Mouse (Mus musculus) central nervous system, embryonic 11.5 days (tissue): ENCODE measurements around the gene Sgpp1. TPM values are rescaled to one million over a fixed set of nuclear protein-coding genes. Genes with fewer than 3 reads are reported as not detected.

Experiments
- polyA plus RNA-seq: library from polyadenylated mRNA; depleted of rRNA; stranded (reverse); fragments of >200 nt; gene quantifications from 2 replicates; pipeline ENCODE4 v1.2.3, GENCODE M21; 2012; rRNA removed

Sgpp1 gene
- 5.1 and 7.8 TPM in 2 replicates for polyA plus RNA-seq

DNA sequence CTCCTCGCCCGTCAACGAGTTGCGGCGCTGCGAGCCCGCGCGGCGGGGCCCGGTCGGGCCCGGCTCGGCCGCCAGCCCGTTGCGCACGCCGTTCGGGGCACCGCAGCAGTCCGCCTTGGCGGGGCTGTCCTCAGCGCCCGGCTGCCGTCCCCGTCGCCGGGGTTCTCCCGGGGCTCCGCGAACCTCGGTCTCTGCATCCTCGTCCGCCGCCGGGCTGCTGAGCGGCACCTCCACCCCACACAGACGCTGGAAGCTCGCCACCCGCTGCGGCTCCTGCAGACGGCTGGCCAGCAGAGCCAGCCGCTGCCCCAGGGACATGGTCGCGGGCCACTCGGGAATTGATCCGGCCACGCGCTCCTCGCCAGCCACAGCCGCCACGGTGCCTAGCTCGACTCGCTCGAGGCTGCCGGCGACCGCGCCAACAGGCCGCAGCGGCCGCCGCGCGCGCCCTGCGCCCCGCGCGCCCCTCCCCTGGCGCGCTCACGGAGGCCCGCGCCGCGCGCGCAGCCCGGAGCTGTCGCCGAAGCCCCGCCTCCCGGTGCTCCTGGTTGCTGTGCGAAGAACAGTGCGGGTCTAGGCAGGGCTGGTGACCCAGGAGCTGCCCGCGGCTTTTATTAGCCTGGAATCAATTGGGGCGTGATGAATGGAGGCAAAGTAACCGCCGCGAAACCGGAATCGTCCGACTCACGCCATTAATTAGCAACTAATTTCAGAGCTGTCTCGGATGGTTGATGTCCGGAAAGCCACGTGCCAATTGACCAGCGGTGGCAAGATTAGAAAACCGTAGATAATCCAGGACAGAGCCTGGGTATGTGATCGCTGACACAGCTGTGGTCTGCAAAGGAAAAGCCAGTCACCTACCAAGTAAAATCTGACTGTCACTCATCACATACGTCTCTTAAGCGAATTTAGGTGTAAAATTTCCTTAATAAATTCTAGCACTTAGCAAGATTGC is at the start of gene Sgpp1:
Gene Sgpp1 (minus strand): TSS at position 484 of the 955 bp plus-strand sequence.

DNA sequence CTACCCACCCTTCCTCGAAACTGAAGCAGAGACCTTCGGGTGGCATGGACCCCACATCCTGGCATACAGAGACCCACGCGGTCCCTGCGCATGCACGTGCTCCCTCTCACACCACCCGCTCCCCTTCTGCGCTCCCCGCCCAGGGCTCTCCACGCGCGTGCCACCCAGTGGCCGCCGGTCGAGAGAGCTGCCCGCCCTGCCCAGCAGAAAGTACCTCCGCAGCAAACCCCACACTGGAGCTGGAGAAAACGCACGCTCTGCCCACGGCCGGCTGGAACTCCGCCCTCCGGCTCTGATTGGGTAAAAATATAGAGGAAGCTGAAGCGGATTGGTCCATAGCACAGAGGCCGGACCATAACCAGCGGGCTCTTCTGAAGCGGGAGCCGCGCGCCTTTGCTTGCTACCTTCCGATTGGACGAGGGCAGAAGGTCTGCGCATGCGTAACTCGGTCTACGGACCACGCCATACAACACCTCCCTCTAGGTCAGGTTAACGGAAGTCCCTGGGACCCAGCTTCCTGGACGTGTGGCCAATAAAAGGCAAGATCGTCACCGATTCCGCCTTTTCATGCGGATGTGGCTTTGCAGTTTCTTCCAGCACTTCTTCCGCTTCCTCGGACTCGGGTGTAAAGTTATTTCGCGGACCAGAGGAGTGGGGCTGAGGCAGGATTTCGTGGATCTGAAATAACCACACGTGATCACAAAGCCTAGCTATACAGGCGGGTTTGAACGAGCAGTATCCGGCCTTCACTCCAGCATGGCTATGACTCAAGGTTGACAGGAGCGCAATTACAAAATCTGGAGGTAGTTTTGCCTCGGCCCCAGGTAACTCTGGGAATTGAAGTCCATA is 66.0 kb downstream of the Sgpp1 start, which contains the start of gene Wdr89:
Gene Wdr89 (minus strand): TSS at position 280 of the 849 bp plus-strand sequence.

Other genes with a start within 250 kb of the Sgpp1 start
- gene Ppp2r5e, start 139.5 kb downstream of the Sgpp1 start, polyA plus RNA-seq: 34.8 and 39.2 TPM in 2 replicates
- gene Wdr89, start 66.2 kb downstream of the Sgpp1 start, polyA plus RNA-seq: 8.3 and 10.3 TPM in 2 replicates
- 69.8 and 81.3 TPM in 2 replicates for gene Syne2, start 82.4 kb upstream of the Sgpp1 start, polyA plus RNA-seq